15 mouse cellular contexts compared by ENCODE assay signal in genomic region chr17:90836154-90837021, GRCm38 (mm10).
DNase-seq lines count a peak whose midpoint lies in the region; ATAC-seq and TF ChIP-seq lines count a peak whose summit lies in the region.
"Had no signal": no experiment of that assay in that cellular context is flagged by ENCODE, and none has a peak within 500 bp of the region (broad histone marks: within the 10 kb centered on the region; RNA-seq: fewer than 3 reads in every experiment).

No protein-coding gene starts in this region.

- WGBS in liver, adult 2 months: 49% methylated on average over 4 of the region's 4 CpGs
- 31% methylated on average over 4 of the region's 4 CpGs for WGBS in intestine, embryonic 16.5 days
- 30% methylated on average over 4 of the region's 4 CpGs for WGBS in neural tube, embryonic 15.5 days

- no peaks in the 10 kb centered on the region for H3K36me3 ChIP-seq in liver, adult 2 months (ENCODE audit: control insufficient read depth, insufficient read depth, low read length)
- no peaks in the 10 kb centered on the region for H3K36me3 ChIP-seq in intestine, embryonic 16.5 days (ENCODE audit: control insufficient read depth, insufficient read depth, low read length)
- no peaks in the 10 kb centered on the region for H3K36me3 ChIP-seq in neural tube, embryonic 15.5 days
- H3K36me3 ChIP-seq: kidney, embryonic 15.5 days had no signal

- H3K4me1 ChIP-seq in liver, adult 2 months (ENCODE audit: control insufficient read depth, insufficient read depth, low read length): no peaks in the 10 kb centered on the region
- no peaks in the 10 kb centered on the region for H3K4me1 ChIP-seq in intestine, embryonic 16.5 days (ENCODE audit: control insufficient read depth, insufficient read depth, low read length)
- peaks cover 11% of the 10 kb centered on the region for H3K4me1 ChIP-seq in neural tube, embryonic 15.5 days
- H3K4me1 ChIP-seq: kidney, embryonic 15.5 days had no signal

- no peak overlapping the region for H3K4me2 ChIP-seq in intestine, embryonic 16.5 days (ENCODE audit: low read depth, low read length)
- no peak overlapping the region for H3K4me2 ChIP-seq in neural tube, embryonic 15.5 days
- H3K4me2 ChIP-seq: kidney, embryonic 15.5 days had no signal

- DNase-seq in cerebellum, adult 11 months: no peak
- DNase-seq in liver, adult 2 months (ENCODE audit: extremely low read depth, low read depth, low spot score): peak; percentile 18
- DNase-seq in liver: no peak
- DNase-seq in right cerebral cortex, postnatal 10 days (ENCODE audit: low spot score in 2 of 2): no peak
- DNase-seq: adrenal gland, adult 2 months; heart, postnatal 36 days; layer of hippocampus, adult 9-11 months; liver, postnatal 0 days; thymus, adult 18-20 months had no signal

- TF ChIP-seq CTCF in liver, adult 2 months (IDR thresholded peaks at IDR 0.05; ENCODE audit: low read depth, low read length): no peak

- no peak for TF ChIP-seq POLR2A in liver, adult 2 months (IDR thresholded peaks at IDR 0.05; ENCODE audit: extremely low read depth, insufficient read depth, low read length)

- no peak overlapping the region for H3K4me3 ChIP-seq in liver, adult 2 months (ENCODE audit: insufficient read depth, low read depth, low read length)
- H3K4me3 ChIP-seq in intestine, embryonic 16.5 days (ENCODE audit: low read length): no peak overlapping the region
- H3K4me3 ChIP-seq in neural tube, embryonic 15.5 days (replicated peaks): no peak overlapping the region
- H3K4me3 ChIP-seq: kidney, embryonic 15.5 days had no signal

- no peaks in the 10 kb centered on the region for H3K27me3 ChIP-seq in liver, adult 2 months (ENCODE audit: control insufficient read depth, insufficient read depth, low read length)
- H3K27me3 ChIP-seq in intestine, embryonic 16.5 days (replicated peaks; ENCODE audit: control insufficient read depth, insufficient read depth, low read length): no peaks in the 10 kb centered on the region
- H3K27me3 ChIP-seq in neural tube, embryonic 15.5 days (replicated peaks): no peaks in the 10 kb centered on the region
- H3K27me3 ChIP-seq: kidney, embryonic 15.5 days had no signal

- H3K27ac ChIP-seq in liver, adult 2 months (replicated peaks; ENCODE audit: insufficient read depth, low read depth, low read length): no peak overlapping the region
- H3K27ac ChIP-seq in intestine, embryonic 16.5 days (ENCODE audit: low read length): peak overlapping the region; percentile 66
- peak overlapping the region; percentile 64; the same call in 1 of the 2 replicates for H3K27ac ChIP-seq in neural tube, embryonic 15.5 days (replicated peaks)
- H3K27ac ChIP-seq: kidney, embryonic 15.5 days; macrophage had no signal

- no peak overlapping the region for H3K9ac ChIP-seq in liver, adult 2 months (ENCODE audit: low read depth, low read length)
- no peak overlapping the region for H3K9ac ChIP-seq in intestine, embryonic 16.5 days (ENCODE audit: low read depth, low read length)
- no peak overlapping the region for H3K9ac ChIP-seq in neural tube, embryonic 15.5 days (replicated peaks)
- H3K9ac ChIP-seq: kidney, embryonic 15.5 days; liver, postnatal 0 days had no signal

- peak; percentile 85 for ATAC-seq in cerebellum, adult (ENCODE audit: insufficient number of reproducible peaks, low FRiP score, low TSS enrichment)
- peak; percentile 92 for ATAC-seq in intestine, embryonic 16.5 days
- ATAC-seq in neural tube, embryonic 15.5 days (ENCODE audit: low FRiP score): peak; percentile 57
- ATAC-seq in frontal cortex, adult (ENCODE audit: low TSS enrichment): no peak
- ATAC-seq: liver, postnatal 0 days had no signal

- H3K9me3 ChIP-seq in intestine, embryonic 16.5 days (ENCODE audit: control insufficient read depth, low read length): no peaks in the 10 kb centered on the region
- no peaks in the 10 kb centered on the region for H3K9me3 ChIP-seq in neural tube, embryonic 15.5 days (replicated peaks)
- H3K9me3 ChIP-seq: kidney, embryonic 15.5 days had no signal

- no peaks in the 10 kb centered on the region for H3K79me2 ChIP-seq in liver, adult 2 months (ENCODE audit: control insufficient read depth, insufficient read depth, low read length)
